Mouse (Mus musculus) T-helper 2 cell (primary cell): ENCODE measurements at regions not wholly inside any gene's neighbourhood (a gene's known extent, or its start where the extent isn't known, plus 50 kb on each side); places are given as distances from the start of the nearest gene placed in this dataset.
"Not testable (repeated sequence)": the region's sequence is repeated elsewhere in the genome, so short reads cannot be mapped to it uniquely, and the experiment has no call there.

ENCODE experiments used
- in situ Hi-C: fragments of 300-600 bp; cut with MboI, MseI; formaldehyde crosslinking; loops from one replicate; pipeline ENCODE4 v1.15.1; 2025; ENCODE audit warnings: high pct_unique_total_duplicates

DNA sequence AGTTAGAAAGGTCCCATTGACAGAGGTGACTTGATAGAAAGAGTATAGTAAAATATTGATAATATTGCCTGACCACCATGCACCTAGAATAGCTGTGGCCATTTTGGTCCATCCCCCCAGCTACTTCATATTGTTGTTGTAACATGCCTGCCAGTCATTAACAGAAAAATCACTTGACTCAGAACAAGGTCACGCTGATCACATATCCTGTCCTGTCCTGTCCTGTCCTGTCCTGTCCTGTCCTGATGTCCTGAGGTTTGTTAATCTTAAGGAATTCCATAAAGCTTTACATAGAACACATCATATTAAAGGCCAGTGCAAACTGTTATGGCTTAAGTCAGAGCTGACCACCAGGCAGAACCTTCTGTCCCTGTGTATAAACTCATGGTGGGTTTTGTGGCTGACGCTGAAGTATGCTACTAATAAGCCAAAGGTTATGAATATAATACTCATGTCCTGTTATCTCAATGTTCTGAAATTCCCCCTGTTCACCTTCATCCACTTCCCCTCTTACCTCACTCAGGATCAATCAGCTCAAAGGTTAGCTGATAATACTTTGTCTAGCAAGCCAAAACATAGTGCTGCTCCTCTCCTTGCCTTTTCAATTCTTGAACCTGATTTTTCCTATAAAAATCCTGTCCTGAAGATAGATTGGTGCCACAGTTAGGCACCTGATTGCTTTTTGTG, 173.7 kb downstream of the Alg10b start:
- in situ Hi-C loops: loop anchor here (10.0 kb wide), 1 partner anchor 1987 kb away; no protein-coding TSS in a partner anchor

GRCm38 (mm10) chr15:90400326-90401280, 176.5 kb downstream of the Alg10b start:
- in situ Hi-C loops: no loop called here

DNA sequence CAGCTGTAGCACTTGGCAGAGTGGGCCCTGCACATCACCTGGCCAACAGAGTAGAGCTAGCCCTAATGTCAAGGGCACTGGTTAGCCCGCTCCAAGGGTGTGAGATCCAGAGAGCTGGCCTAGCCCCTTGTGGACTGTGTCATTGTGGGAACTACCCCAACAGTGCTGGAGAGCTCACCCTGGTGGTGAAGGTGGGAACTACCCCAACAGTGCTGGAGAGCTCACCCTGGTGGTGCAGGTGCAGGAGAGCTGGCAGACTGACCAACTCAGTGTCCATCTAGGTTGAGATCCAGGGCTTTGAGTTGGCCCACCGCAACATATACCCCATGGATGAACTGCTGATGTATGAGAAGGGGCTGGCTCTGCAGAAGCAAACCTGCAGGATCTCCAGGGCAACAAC, 196.7 kb downstream of the Alg10b start:
- in situ Hi-C loops: no loop called here

DNA sequence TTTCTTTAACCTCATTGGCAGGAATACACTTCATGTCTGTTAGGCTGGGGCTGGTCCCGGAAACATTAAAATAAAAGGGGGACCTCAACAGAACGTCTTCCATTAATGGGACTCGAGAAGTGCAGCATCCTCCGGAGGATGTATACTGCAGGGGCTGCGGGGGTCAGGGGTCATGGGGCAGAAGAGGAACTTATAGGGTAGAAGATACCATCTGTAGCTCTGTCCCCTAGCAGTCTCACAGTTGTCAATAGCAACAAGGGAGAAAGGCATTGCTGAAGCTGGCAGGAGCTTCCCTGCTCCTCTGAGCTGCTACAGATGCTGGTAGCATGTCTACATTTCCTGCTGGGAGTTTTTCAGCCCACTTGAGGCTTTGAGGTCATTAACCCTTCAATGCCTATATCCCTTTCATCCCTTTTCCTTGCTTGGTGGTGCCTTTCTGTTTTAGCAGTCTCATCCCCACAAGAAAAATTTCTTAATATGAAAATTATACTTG, 198.1 kb downstream of the Alg10b start:
- in situ Hi-C loops: no loop called here

- in situ Hi-C loops: not testable (repeated sequence)
These were observed 206.9 kb downstream of the Alg10b start for GRCm38 (mm10) chr15:90431048-90431447.

DNA sequence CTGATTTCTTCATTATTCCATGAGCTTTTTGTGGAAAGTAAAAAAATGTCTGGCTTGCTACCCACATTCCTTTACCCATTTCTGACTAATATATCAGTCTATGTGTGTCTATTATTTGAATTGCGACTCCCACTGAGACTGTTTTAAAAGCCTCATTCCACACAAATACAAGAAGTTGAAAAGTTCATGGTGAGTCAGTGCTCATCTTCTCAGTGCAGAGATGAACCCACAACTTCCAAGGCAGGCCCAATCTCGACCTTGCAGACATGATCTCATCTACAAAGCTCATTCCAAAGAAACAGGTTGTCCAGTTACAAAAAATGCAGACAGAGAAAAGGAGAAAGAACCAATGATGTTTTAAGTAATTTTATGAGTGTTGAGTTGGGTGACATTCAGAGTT, 208.0 kb downstream of the Alg10b start:
- in situ Hi-C loops: no loop called here

- in situ Hi-C loops: no loop called here
These were observed 211.2 kb downstream of the Alg10b start for GRCm38 (mm10) chr15:90435286-90435685.
